10 mouse cellular contexts compared by ENCODE assay signal in genomic region chr19:57112231-57112815, GRCm38 (mm10).
DNase-seq lines count a peak whose midpoint lies in the region; ATAC-seq and TF ChIP-seq lines count a peak whose summit lies in the region.
"Had no signal": no experiment of that assay in that cellular context is flagged by ENCODE, and none has a peak within 500 bp of the region (broad histone marks: within the 10 kb centered on the region; RNA-seq: fewer than 3 reads in every experiment).

No protein-coding gene starts in this region.

- H3K27me3 ChIP-seq in hindbrain, embryonic 12.5 days, result no peaks in the 10 kb centered on the region
- H3K27me3 ChIP-seq in hindbrain, embryonic 16.5 days (replicated peaks; ENCODE audit: control insufficient read depth, insufficient read depth, low read length), result no peaks in the 10 kb centered on the region
- no peaks in the 10 kb centered on the region for H3K27me3 ChIP-seq in lung, postnatal 0 days (replicated peaks; ENCODE audit: insufficient read depth, low read length)
- H3K27me3 ChIP-seq in limb, embryonic 14.5 days (ENCODE audit: control insufficient read depth, insufficient read depth, low read length), result no peaks in the 10 kb centered on the region

- 83% methylated on average over 8 of the region's 8 CpGs for WGBS in hindbrain, embryonic 12.5 days
- WGBS in hindbrain, embryonic 16.5 days, result 73% methylated on average over 8 of the region's 8 CpGs
- WGBS in lung, postnatal 0 days, result 50% methylated on average over 8 of the region's 8 CpGs
- 81% methylated on average over 8 of the region's 8 CpGs for WGBS in limb, embryonic 14.5 days

- no peaks in the 10 kb centered on the region for H3K9me3 ChIP-seq in hindbrain, embryonic 12.5 days (replicated peaks)
- no peaks in the 10 kb centered on the region for H3K9me3 ChIP-seq in hindbrain, embryonic 16.5 days (ENCODE audit: control insufficient read depth, low read length)
- no peaks in the 10 kb centered on the region for H3K9me3 ChIP-seq in lung, postnatal 0 days (ENCODE audit: low read length)
- no peaks in the 10 kb centered on the region for H3K9me3 ChIP-seq in limb, embryonic 14.5 days (ENCODE audit: control insufficient read depth, low read length)
- H3K9me3 ChIP-seq: limb, embryonic 12.5 days had no signal

- H3K36me3 ChIP-seq in hindbrain, embryonic 12.5 days, result no peaks in the 10 kb centered on the region
- no peaks in the 10 kb centered on the region for H3K36me3 ChIP-seq in hindbrain, embryonic 16.5 days (ENCODE audit: control insufficient read depth, insufficient read depth, low read length)
- peaks cover 7% of the 10 kb centered on the region; the same call in 1 of the 2 replicates for H3K36me3 ChIP-seq in lung, postnatal 0 days (ENCODE audit: insufficient read depth, low read length)
- no peaks in the 10 kb centered on the region for H3K36me3 ChIP-seq in limb, embryonic 14.5 days (ENCODE audit: control insufficient read depth, insufficient read depth, low read length)
- H3K36me3 ChIP-seq: limb, embryonic 12.5 days had no signal

- peaks cover 16% of the 10 kb centered on the region for H3K4me1 ChIP-seq in hindbrain, embryonic 12.5 days
- H3K4me1 ChIP-seq in hindbrain, embryonic 16.5 days (ENCODE audit: control insufficient read depth, insufficient read depth, low read depth, low read length), result peaks cover 7% of the 10 kb centered on the region
- peaks cover 7% of the 10 kb centered on the region; the same call in 1 of the 2 replicates for H3K4me1 ChIP-seq in lung, postnatal 0 days (ENCODE audit: insufficient read depth, low read depth, low read length)
- peaks cover 11% of the 10 kb centered on the region; the same call in 1 of the 2 replicates for H3K4me1 ChIP-seq in limb, embryonic 14.5 days (ENCODE audit: control insufficient read depth, insufficient read depth, low read length)

- TF ChIP-seq EP300 in lung, postnatal 0 days (IDR thresholded peaks at IDR 0.05), result no peak

- H3K4me3 ChIP-seq in hindbrain, embryonic 12.5 days, result no peak overlapping the region
- H3K4me3 ChIP-seq in hindbrain, embryonic 16.5 days (ENCODE audit: low read length), result no peak overlapping the region
- no peak overlapping the region for H3K4me3 ChIP-seq in lung, postnatal 0 days (ENCODE audit: low read depth, low read length)
- H3K4me3 ChIP-seq in limb, embryonic 14.5 days (replicated peaks; ENCODE audit: low read length), result no peak overlapping the region
- H3K4me3 ChIP-seq: limb, embryonic 12.5 days had no signal

- peak overlapping the region; percentile 2; the same call in 1 of the 2 replicates for H3K27ac ChIP-seq in hindbrain, embryonic 12.5 days
- no peak overlapping the region; the same call in 1 of the 2 replicates for H3K27ac ChIP-seq in hindbrain, embryonic 16.5 days (ENCODE audit: low read depth, low read length)
- peak overlapping the region; percentile 11 for H3K27ac ChIP-seq in lung, postnatal 0 days (ENCODE audit: low read length)
- peak overlapping the region; percentile 33; the same call in 1 of the 2 replicates for H3K27ac ChIP-seq in limb, embryonic 14.5 days (replicated peaks; ENCODE audit: low read depth, low read length)
- H3K27ac ChIP-seq: limb, embryonic 12.5 days had no signal

- DNase-seq in lung, postnatal 0 days (ENCODE audit: low spot score), result no peak
- DNase-seq in lung, adult 18-20 months, result no peak
- DNase-seq in cerebellum, postnatal 10 days, result peak; percentile 85 to 87
- DNase-seq in limb, embryonic 14.5 days (ENCODE audit: low spot score), result no peak
- DNase-seq in testis, postnatal 10 days (ENCODE audit: low spot score), result no peak
- DNase-seq: kidney, adult 8-10 months had no signal

- H3K9ac ChIP-seq in hindbrain, embryonic 12.5 days, result no peak overlapping the region
- H3K9ac ChIP-seq in hindbrain, embryonic 16.5 days (ENCODE audit: low read depth, low read length), result no peak overlapping the region
- H3K9ac ChIP-seq in lung, postnatal 0 days (replicated peaks; ENCODE audit: low read depth), result no peak overlapping the region
- no peak overlapping the region for H3K9ac ChIP-seq in limb, embryonic 14.5 days (ENCODE audit: low read depth, low read length, severe bottlenecking)
- H3K9ac ChIP-seq: limb, embryonic 12.5 days had no signal

- H3K4me2 ChIP-seq in hindbrain, embryonic 12.5 days (replicated peaks), result no peak overlapping the region
- no peak overlapping the region for H3K4me2 ChIP-seq in hindbrain, embryonic 16.5 days (ENCODE audit: low read length)
- H3K4me2 ChIP-seq in lung, postnatal 0 days (replicated peaks; ENCODE audit: low read depth, low read length), result no peak overlapping the region
- H3K4me2 ChIP-seq in limb, embryonic 14.5 days (replicated peaks; ENCODE audit: low read depth, low read length, severe bottlenecking), result no peak overlapping the region
- H3K4me2 ChIP-seq: limb, embryonic 12.5 days had no signal

- TF ChIP-seq POLR2A in limb, embryonic 14.5 days (IDR thresholded peaks at IDR 0.05; ENCODE audit: borderline replicate concordance, extremely low read depth, insufficient read depth, insufficient read length), result no peak

- TF ChIP-seq CTCF in lung, postnatal 0 days (IDR thresholded peaks at IDR 0.05), result no peak

- ATAC-seq in hindbrain, embryonic 12.5 days (ENCODE audit: low FRiP score), result no peak
- no peak for ATAC-seq in hindbrain, embryonic 16.5 days
- 0 out of 2 replicates have a peak, but pooled peaks have one; percentile 8 for ATAC-seq in lung, postnatal 0 days
- no peak for ATAC-seq in limb, embryonic 14.5 days (ENCODE audit: low FRiP score, low read depth)
- no peak for ATAC-seq in frontal cortex, adult (ENCODE audit: low TSS enrichment)

Comparison
In these comparisons a context has a peak if more than half of its experiments do, and no peak if none do; other contexts are left out.
1. DNase-seq: peak in cerebellum, postnatal 10 days (2 of 2); none in lung, postnatal 0 days (single experiment), lung, adult 18-20 months (0 of 2), limb, embryonic 14.5 days (single experiment) and testis, postnatal 10 days (single experiment).